Mouse (Mus musculus) telencephalon, adult 2 months (tissue): Measurements from ENCODE around the gene Slco2a1.

Source experiments
- DNase-seq: peaks from one replicate; pipeline ENCODE4 v3.0.0-alpha.2; 2011; ENCODE audit warnings: low read depth, low spot score

Slco2a1 gene

DNA sequence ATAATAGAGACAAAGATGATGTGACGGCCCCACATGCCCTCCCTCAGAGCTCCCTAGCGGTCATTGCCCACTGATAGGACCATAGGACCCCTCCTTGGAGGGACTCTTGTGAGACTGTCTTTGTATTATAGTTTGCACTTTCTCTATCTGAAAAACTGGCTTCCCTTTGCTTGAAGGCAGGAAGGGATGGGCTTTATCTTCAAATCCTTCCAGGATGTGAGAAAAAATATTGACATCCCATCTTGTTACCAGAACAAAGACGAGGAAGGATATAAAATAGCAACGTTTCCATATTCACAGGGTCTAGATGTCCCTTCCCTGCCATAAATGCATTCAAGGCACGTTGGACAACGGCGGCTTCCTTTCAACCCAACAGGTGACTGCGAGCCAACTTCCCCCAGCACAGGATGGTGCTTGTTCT, 48.5 kb downstream of the Slco2a1 start:
- DNase-seq = no peak

DNA sequence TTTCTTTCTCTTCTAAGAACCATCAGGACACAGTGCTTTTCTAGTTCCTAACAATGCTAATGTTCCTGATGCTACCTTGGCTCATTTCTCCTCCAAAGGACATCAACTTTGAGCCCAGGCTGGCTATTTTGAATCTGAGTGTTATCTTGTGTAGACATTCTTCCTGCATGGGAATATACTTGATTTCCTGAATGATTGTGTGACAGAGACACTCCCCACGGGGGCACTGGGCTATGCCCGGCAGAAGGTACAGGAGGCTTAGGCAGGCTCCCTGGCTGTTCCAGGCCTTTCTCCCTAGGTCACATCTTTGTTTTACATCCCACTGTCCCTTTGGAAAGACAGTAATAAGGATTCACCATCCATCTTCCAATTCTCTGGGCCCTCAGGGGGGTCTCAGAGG, 49.8 kb downstream of the Slco2a1 start:
- DNase-seq = no peak

DNA sequence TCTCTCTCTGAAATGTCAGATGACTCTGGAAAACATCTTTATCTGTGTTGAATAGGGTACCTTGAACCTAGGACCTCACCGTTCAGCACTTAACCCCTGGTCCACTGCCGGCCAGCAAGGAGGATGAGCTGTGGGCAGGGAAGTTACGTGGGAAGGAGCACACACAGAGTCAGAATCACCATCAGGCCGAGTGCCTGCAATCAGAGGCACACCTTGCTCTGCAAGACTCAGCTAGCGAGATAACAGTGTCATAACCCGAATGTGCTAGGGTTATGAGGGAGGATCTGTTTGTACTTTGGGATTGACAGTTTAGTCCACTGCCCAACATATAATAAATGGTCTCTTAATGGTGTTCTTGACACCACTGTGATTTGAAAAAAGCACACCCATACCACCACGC, 50.2 kb downstream of the Slco2a1 start:
- no peak for DNase-seq

DNA sequence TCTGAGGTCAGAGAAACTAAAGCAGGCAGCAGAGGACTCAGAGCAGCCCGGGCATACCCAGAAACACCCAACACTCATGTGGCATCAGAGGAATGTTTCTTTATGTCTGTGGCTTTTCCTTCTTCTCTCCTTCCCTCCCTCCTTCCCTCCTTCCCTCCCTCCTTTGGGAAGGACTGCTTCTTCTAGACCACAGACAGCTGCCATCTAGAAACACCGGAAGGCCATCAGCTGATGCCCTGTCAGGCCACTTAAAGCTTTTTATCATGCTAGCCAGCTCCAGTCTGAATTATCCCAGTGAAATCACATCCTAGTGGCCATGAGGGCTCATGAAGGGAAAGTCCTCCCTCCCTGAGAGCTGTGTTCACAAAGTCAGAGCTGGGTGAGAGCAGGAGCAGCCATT, 52.1 kb downstream of the Slco2a1 start:
- no peak for DNase-seq

DNA sequence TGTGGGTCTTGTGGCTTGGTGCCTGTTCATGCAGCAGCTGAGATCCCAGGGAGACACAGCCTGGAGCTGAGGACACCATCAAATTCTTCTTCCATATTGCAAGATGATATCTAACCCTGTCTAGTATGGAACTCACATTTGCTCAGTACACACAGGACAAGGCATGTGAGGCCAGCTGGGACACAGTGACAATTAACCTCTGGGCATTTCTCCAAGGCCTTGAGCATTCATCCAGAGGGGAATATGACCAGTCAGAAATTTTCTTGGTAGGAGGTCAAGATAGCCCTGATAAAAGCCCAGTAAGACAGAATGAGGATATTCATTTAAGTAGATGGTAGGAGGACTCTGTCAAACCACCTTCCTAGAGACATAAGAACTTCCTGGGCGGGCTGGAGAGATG, 56.9 kb downstream of the Slco2a1 start:
- DNase-seq = no peak

DNA sequence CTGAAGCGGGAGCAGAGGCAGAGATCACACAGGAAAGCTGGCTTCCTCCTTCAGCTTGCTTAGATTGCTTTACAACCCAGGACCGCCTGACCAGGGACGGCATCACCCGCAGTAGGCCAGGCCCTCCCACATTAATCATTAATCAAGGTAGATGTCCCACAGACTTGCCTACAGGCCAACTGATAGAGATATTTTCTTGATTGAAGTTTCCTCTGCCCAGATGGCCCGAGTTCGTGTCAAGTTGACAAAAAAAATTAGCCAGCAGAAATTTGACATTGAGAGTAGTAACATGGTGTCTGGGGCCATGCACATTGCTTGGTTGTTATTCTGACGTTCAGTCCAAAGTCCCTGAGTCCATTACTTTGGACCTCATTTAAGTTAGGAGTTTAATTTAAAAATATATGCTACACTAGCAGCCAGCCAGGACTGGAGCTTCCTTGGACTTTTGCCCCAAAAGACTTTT, 60.6 kb downstream of the Slco2a1 start:
- no peak for DNase-seq

DNA sequence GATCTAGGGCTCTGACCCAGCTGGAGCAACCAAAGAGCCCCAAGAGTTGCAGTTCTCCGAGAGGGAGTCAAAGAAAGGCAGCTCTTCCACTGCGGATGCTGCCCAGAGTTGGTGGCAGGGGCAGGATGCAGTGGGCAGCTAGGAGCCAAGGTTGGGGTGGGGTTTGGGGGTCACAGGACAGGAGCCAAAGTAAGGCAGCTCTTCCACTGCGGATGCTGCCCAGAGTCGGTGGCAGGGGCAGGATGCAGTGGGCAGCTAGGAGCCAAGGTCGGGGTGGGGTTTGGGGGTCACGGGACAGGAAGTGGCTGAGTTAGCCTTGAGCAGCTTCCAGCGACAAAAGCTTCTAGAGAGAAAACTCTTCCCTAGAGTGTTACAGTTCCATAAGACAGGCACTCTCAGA, 65.3 kb downstream of the Slco2a1 start:
- DNase-seq = no peak

DNA sequence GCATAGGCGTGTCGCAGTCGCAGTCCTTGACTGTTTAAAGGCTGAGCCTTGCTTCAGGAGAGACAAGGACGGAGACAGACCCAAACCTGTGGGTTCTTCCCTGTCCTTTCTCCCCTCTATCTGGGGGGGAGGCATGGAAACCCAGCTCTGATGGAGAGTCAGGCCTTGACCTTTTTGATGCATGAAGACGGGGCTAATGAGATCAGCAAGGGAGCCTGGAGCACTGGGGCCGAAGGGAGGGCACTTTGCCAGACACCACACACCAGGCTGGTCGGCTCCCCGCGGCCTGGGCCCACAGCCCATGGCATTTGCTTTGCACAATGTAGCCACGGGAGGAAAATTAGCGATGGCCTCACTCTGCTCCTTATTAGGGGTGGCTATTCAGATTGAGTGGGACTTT, 66.5 kb downstream of the Slco2a1 start:
- no peak for DNase-seq

DNA sequence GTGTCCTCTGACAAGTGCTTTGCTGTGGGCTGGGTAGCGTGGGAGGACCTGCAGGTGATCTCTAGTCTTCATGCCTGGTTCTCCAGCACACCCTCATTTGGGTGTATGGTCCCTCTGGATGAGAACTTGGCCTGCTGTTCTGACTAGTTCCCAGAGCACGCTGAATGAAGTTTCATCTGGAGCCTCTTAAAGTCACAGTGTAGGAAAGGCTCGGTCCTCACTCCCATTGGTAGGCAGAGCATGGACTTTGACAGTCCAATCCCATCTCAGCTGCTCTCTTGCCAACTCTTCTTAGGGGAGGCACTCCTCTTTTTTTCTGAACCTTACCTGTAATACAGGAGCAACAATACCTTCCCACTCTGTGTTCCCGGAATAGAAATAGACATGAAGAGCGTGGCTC, 67.7 kb downstream of the Slco2a1 start:
- no peak for DNase-seq

DNA sequence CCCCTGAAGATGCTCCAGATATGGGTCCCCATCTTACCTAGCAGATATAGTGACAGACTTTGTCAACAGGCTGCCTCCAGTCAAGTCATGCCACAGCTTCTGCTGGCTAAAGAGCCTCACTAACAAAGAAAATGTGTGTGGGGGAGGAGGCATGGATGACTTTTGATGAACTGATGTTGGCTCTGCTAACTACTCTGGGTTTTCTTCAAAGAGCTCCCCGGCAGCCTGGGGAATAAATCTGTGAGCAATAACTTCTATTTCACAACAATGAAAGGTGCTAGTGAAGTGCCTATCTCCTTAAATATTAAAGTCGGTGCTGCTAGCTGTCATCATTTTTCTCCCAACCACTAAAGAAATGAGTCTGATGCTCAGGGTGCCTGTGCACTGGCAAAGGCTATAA, 72.0 kb downstream of the Slco2a1 start:
- DNase-seq = no peak

DNA sequence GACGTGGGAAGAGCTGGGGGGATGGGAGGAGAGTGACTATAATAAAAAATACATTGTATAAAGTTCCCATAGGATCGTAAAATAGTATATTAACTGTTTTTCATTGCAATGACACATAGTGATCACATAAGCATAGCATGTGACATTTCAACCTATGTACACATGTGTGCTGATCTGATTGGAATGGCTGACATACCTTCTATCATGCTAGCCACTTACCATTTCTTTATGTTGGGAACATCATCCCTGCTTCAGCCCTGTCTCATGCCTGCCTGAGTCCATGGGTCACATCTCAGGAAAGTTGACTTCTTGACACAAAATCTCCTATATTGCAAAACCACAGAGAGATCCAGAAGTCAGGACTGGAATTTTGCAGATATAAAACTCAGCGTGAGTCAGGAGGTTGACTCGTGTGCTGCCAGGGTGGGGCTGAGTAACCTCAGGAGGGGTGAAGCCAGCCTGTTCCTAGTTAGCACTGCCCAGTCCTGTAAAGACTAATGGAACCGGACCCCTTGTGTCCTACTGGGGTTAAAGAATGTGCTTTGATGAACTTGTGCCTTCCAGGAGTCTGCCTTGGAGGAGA, 73.0 kb downstream of the Slco2a1 start:
- no peak for DNase-seq

DNA sequence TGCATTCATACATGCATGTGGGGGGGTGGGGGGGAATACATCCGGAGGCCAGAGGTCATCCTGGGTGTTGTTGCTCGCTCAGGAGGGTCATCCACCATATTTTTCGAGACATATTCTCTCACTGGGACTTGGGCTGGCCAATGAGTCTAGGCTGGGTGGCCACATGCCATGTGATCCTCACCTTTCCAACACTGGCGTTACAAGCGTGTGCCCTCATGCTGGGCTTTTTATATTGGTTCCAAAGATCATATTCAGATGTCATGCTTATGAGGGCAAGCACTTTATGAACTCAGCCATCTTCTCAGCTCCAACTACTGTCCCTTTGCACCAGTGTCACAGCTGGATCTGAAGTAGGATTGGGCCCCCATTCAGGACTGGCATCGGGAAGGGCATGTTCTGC, 75.1 kb downstream of the Slco2a1 start:
- DNase-seq = no peak

DNA sequence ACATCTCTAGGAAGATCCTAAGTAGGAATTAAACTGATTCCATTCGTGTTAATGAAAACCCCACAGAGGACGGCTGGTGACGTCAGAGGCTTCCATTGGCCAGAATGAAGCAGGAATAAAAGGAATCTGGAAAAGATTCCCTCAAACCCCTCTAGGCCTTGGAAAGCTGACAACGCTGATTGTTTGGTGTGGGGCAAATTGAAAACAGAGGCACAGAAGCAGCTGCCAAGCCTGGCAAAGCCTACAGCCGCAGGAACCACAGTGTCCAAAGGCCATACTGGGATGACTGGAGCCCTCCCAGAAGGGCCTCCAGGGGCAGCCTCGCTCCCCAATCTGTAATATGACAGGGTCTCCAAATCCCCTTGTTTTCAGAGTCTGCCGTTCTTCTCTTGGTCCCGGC, 78.3 kb downstream of the Slco2a1 start:
- DNase-seq = no peak

DNA sequence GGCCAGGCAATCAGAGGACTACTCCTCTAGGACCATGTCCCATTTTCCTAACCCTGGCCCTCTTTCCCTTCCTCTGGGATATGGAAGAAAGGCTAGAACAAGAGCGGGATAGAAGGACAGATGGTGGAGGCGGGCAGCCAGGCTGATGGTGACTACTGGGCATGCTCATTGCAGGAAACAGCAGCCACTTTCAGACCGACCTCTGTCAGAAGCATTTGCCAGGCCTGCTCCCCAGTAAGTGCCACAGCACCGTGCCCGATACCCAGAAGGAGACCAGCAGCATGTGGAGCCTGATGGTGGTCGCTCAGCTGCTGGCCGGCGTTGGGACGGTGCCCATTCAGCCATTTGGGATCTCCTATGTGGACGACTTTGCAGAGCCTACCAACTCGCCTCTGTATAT, 79.1 kb downstream of the Slco2a1 start:
- no peak for DNase-seq

DNA sequence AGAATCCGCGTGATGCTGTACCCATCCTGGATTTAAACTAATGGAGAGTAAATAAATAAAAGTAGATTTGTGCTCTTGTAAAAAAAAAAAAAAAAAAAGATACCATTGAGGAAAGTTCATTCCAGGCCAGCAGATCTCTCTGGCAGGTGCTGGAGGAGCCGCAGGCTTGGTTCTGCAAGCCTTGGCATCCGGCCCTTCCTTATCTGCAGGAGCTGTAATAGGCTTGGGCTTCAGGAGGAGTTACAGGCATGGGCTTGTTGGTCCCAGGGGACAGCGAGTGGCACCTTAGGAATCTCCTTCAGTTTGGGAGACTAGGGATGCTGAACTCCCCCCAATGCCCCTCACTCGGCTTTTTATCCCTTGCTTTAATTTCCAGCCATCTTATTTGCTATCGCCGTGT, 80.3 kb downstream of the Slco2a1 start:
- no peak for DNase-seq

DNA sequence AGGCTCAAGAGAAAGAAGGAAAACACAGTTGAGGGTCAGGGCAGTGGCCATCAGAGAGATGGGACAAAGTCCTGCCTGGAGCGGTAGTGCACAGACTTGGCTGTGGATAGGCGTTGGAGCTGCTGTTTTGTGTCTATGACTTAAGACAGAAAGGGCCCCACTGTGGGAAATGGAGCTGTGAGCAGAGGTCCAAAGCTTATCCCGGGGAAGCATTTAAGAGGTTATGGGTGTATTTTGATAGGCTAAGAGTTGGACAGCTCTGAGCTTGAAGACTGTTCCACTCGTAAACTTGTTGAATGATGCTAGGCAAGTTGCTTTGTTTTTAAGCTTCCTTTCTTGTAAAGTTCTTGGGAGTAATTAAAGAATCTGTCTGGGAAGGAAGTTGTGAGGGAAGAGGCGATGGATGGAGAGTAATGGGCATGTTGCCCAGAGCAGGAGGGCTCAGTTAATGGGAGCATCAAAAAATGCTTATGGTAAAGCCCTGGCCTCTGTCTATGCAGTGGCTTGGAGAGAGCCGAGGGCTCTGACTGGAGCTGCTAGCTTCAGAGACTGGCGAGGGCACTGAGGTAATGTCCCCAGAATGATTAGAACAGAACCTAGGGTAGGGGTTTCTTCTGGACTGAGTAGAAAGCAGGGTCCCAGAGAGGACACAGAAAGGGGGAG, 83.2 kb downstream of the Slco2a1 start:
- DNase-seq = no peak

DNA sequence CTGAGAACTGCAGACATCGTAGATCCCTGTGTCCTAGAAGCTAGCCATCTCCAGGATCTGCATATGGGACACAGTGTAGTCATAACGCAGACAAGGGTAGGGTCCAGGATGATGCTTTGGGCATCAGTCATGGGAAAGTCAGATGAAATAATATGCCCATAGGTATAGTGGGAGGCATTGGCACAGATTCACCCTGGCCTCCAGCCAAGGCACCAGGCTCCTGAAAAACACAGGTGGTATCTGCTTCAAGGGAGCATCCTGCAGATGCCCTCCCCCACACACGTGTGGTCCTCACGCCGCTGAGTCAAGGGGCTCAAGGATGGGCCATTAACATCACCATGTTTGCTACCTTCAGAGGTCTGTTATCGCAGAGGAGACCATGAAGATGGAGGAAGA, 83.7 kb downstream of the Slco2a1 start:
- DNase-seq = no peak

DNA sequence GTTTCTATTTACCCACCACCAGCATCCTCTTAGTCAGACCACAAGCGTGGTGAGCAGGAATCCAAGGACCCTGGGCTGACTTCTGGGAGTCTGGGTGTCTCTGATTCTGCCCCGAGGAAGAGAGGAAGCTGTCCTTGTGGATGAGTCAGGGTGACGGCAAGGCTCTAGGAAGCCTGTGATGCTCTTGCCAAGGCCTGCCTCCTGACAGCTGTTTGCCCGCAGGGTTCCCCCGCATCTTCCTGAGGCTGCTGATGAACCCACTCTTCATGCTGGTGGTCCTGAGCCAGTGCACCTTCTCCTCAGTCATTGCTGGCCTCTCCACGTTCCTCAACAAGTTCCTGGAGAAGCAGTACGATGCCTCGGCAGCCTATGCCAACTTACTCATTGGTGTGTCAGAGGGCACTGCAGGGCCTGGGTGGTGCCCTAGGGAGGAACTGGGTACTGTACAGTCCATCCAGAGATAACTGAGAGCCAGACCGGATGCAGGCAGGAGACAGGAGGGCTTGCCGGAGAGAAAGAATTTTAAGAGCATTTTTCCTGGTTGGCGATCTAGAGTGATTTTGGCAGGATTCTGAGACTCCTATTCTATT, 84.5 kb downstream of the Slco2a1 start:
- DNase-seq = no peak

DNA sequence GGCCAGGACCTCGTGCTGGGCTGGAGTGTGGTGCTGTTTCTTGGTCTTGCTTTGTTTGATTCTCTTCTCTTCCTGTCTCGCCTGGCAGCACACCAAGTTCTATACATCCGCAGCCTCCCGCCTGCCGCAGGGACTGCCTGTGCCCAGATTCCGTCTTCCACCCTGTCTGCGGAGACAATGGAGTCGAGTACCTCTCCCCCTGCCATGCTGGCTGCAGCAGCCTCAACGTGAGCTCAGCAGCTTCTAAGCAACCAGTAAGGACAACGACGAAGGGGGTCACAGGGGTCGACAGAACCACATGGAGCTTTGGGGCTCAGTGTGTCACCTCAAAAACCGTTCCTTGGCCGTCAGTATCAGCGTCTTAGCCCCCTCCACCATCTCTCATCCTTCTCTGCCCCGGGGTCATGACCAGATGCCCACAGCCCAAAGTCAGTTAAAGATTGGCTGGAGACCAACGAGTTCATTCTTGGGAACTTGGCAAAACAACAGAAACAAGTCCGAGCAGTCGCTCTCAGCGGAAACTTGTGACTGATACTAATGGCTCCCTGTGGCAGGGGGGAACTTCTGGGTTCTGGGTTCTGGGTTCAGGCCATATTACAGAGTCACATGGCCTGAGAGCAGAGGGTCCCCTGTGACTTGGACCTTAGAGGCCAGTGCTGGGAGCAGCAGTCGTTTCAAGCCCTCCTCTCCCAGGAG, 88.5 kb downstream of the Slco2a1 start:
- DNase-seq = no peak

DNA sequence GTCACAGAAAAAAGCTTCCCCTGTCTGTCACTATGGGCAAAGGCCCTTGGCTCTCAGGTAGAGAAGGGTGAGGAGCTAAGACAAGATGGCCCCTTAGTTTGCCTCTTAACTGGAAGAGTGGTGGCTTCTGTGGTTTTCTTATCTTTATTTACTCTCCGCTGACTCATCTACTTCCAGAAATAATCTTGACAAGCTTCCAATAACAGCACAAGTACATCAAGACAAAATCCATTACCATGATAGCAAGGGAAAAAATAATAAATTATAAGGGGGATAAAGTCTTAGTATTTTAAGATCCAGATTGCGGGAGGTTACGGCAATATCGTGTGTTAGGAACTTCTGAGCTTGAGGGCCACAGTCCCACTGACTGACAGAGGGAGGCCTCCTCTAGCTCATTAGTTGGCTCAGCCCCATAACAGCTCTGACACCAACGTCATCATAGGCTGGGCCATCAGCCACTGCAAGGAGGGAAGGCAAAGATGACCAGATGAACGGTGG, 89.7 kb downstream of the Slco2a1 start:
- no peak for DNase-seq

DNA sequence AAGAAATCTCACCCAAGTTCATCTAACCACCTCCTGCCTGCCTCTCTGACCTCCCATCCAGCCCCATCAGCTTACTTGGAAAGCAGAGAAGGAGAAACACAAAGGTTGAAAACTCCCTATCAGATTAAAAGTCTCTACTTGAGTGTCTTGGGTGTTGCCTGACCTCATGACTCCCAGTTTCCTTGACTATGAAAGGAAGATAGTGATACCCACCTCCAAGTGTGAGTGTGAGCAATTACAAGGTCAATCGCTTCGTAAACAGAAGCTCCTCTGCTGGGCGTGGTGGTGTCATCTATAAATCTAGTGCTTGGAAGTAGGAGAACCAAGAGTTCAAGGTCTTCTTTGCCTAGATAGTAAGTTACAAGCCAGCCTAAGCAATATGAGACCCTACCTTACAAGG, 91.7 kb downstream of the Slco2a1 start:
- no peak for DNase-seq

DNA sequence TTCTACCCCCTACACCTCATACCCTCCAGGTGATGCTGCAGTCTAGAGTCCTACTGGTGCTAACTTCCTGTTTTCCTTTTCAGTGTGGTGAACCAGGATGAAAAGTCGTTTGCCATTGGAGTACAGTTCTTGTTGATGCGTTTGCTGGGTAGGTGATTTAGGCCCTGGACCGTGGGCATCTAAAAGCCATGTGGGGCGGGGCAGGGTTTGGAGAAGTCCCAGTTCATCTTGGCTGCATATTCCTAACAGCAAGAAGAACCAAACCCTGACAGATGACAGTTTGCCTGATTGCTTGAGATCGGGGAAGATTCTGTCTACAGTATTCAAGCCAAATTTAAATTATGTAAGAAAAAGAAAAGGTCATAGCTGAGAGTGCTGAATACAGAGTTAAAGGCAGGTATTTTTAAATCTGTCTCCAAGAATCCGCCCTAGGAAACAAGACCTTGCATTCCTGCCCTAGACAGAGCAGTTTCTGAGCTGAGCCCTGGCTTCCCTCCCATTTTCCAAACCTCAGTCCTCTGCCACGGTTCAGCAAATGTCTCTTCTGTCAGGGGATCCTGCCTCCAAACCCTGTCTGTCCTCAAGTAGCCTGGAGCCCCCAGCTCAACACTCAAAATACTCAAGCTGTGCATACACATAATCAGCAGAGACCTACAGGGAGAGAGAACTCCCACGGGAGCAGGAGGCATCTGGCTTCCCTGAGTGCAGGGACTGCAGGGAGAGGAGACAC, 93.9 kb downstream of the Slco2a1 start:
- no peak for DNase-seq
